ENCODE assay signal across 9 mouse cellular contexts in the genomic region with DNA sequence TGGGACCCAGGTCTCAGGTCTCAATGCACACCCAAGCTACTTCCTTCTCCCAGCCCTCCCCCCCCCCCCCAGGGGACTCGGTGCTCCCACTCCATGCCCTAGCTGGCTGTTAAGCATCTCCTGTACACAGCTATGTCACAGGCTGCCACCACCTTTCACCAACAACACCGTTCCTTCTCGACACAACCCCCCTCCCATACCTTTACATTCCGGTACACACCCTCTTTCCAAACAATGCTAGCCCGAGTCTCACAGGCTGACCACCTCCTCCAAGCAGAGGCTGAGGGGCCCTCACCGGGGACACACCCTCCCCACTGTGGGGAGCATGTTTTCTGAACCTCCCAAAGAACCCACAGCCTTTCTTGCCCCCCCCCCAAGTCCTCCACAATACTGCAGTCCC. TPM values are rescaled to one million over a fixed set of nuclear protein-coding genes. Genes with fewer than 3 reads are reported as not detected.
DNase-seq lines count a peak whose midpoint lies in the region; ATAC-seq lines count a peak whose summit lies in the region.
"Had no signal": no experiment of that assay in that cellular context is flagged by ENCODE, and none has a peak within 500 bp of the region (broad histone marks: within the 10 kb centered on the region; RNA-seq: fewer than 3 reads in every experiment).

No protein-coding gene starts in this region.

- H3K36me3 ChIP-seq in hindbrain, embryonic 12.5 days, result no peaks in the 10 kb centered on the region
- 0 out of 2 replicates have a peak, but pooled peaks cover 4% of the 10 kb centered on the region for H3K36me3 ChIP-seq in midbrain, embryonic 13.5 days

- ATAC-seq in hindbrain, embryonic 12.5 days (ENCODE audit: low FRiP score), result no peak
- no peak for ATAC-seq in midbrain, embryonic 13.5 days

- DNase-seq in embryo, embryonic 11 days, result peak; percentile 28
- no peak for DNase-seq in embryo, embryonic 10 days (ENCODE audit: low spot score)
- DNase-seq in ES-CJ7 (ENCODE audit: low read depth, low spot score), result peak; percentile 87
- DNase-seq in spleen, postnatal 4 days (ENCODE audit: low spot score in 2 of 2), result no peak
- no peak for DNase-seq in cerebellum, adult 9-10 months
- no peak for DNase-seq in spleen, postnatal 36 days (ENCODE audit: low spot score in 2 of 2)

- H3K4me2 ChIP-seq in hindbrain, embryonic 12.5 days (replicated peaks), result peak overlapping the region; percentile 72
- peak overlapping the region; percentile 75 for H3K4me2 ChIP-seq in midbrain, embryonic 13.5 days (replicated peaks)

- WGBS in hindbrain, embryonic 12.5 days, result 5% methylated on average over 6 of the region's 6 CpGs
- WGBS in midbrain, embryonic 13.5 days, result under 1% methylated on average over 6 of the region's 6 CpGs

- H3K27me3 ChIP-seq in hindbrain, embryonic 12.5 days, result no peaks in the 10 kb centered on the region
- peaks cover 26% of the 10 kb centered on the region for H3K27me3 ChIP-seq in midbrain, embryonic 13.5 days

- no peak overlapping the region for H3K27ac ChIP-seq in hindbrain, embryonic 12.5 days
- H3K27ac ChIP-seq in midbrain, embryonic 13.5 days, result no peak overlapping the region

- H3K9me3 ChIP-seq in hindbrain, embryonic 12.5 days (replicated peaks), result no peaks in the 10 kb centered on the region
- no peaks in the 10 kb centered on the region for H3K9me3 ChIP-seq in midbrain, embryonic 13.5 days

- H3K4me1 ChIP-seq in hindbrain, embryonic 12.5 days, result peaks cover 60% of the 10 kb centered on the region
- H3K4me1 ChIP-seq in midbrain, embryonic 13.5 days (replicated peaks), result peaks cover 71% of the 10 kb centered on the region

- H3K4me3 ChIP-seq in hindbrain, embryonic 12.5 days, result peak overlapping the region; percentile 55
- H3K4me3 ChIP-seq in midbrain, embryonic 13.5 days (replicated peaks), result peak overlapping the region; percentile 56

- H3K9ac ChIP-seq in hindbrain, embryonic 12.5 days, result peak overlapping the region; percentile 53
- H3K9ac ChIP-seq in midbrain, embryonic 13.5 days (replicated peaks), result peak overlapping the region; percentile 45; the same call in 1 of the 2 replicates

RNA-seq across cellular contexts. Expression of a gene that starts 2.5 kb away (rescaled TPM):
- 13.2 and 13.8 TPM in 2 replicates for polyA plus RNA-seq in hindbrain, embryonic 12.5 days (2016; fragmentation: Nextera tagmentation; extraction: Ambion mirVana)
- 4.7 and 6.2 TPM in 2 replicates for polyA plus RNA-seq in midbrain, embryonic 13.5 days (2015; fragmentation: Nextera tagmentation; extraction: Ambion mirVana)
- polyA plus RNA-seq: heart, postnatal 0 days had no signal

RNA-seq across cellular contexts. Expression of a gene that starts 19.0 kb away (rescaled TPM):
- 0.34 TPM in 1 of 2 replicates, not detected in the other for polyA plus RNA-seq in hindbrain, embryonic 12.5 days (2016; fragmentation: Nextera tagmentation; extraction: Ambion mirVana)
- polyA plus RNA-seq in midbrain, embryonic 13.5 days (2015; fragmentation: Nextera tagmentation; extraction: Ambion mirVana), result 0.17 and 0.22 TPM in 2 replicates
- polyA plus RNA-seq: heart, postnatal 0 days had no signal

RNA-seq across cellular contexts. Expression of a gene that starts 29.1 kb away (rescaled TPM):
- polyA plus RNA-seq in hindbrain, embryonic 12.5 days (2016; fragmentation: Nextera tagmentation; extraction: Ambion mirVana), result not detected in 2 replicates
- polyA plus RNA-seq in midbrain, embryonic 13.5 days (2015; fragmentation: Nextera tagmentation; extraction: Ambion mirVana), result 0.24 TPM in 1 of 2 replicates, not detected in the other
- polyA plus RNA-seq: heart, postnatal 0 days had no signal

Comparison
In these comparisons a context has a peak if more than half of its experiments do, and no peak if none do; other contexts are left out.
1. DNase-seq: peak in embryo, embryonic 11 days (single experiment) and ES-CJ7 (single experiment); none in embryo, embryonic 10 days (single experiment), spleen, postnatal 4 days (0 of 2), cerebellum, adult 9-10 months (single experiment) and spleen, postnatal 36 days (0 of 2).